ENCODE assay signal across 9 mouse cellular contexts in genomic region chr6:7693666-7694065, GRCm38 (mm10). TPM values are rescaled to one million over a fixed set of nuclear protein-coding genes. Genes with fewer than 3 reads are reported as not detected.
DNase-seq lines count a peak whose midpoint lies in the region; ATAC-seq and TF ChIP-seq lines count a peak whose summit lies in the region.
"Had no signal": no experiment of that assay in that cellular context is flagged by ENCODE, and none has a peak within 500 bp of the region (broad histone marks: within the 10 kb centered on the region; RNA-seq: fewer than 3 reads in every experiment).

No protein-coding gene starts in this region.

- H3K4me1 ChIP-seq in intestine, embryonic 14.5 days (replicated peaks; ENCODE audit: control insufficient read depth, insufficient read depth, low read length): peaks cover 4% of the 10 kb centered on the region; the same call in 1 of the 2 replicates
- no peaks in the 10 kb centered on the region for H3K4me1 ChIP-seq in intestine, postnatal 0 days (replicated peaks; ENCODE audit: control insufficient read depth, insufficient read depth, low read length)
- peaks cover 19% of the 10 kb centered on the region for H3K4me1 ChIP-seq in limb, embryonic 10.5 days
- no peaks in the 10 kb centered on the region for H3K4me1 ChIP-seq in midbrain, postnatal 0 days (ENCODE audit: insufficient read depth, low read length)

- peak; percentile 29 for DNase-seq in cerebellum, adult 9-10 months
- no peak for DNase-seq in cerebellum, postnatal 4 days (ENCODE audit: low spot score in 2 of 2)
- DNase-seq in intestine, embryonic 14.5 days (ENCODE audit: low spot score): no peak
- DNase-seq in limb, embryonic 10.5 days (ENCODE audit: low spot score): peak; percentile 20
- peak; percentile 17 for DNase-seq in midbrain, postnatal 0 days (ENCODE audit: low spot score)
- DNase-seq in urinary bladder, postnatal 10 days (ENCODE audit: low spot score): no peak
- DNase-seq in layer of hippocampus, adult 8-10 months (ENCODE audit: low spot score in 2 of 2): no peak

- peak overlapping the region; percentile 88; the same call in 1 of the 2 replicates for H3K4me2 ChIP-seq in intestine, embryonic 14.5 days (ENCODE audit: low read length)
- H3K4me2 ChIP-seq in intestine, postnatal 0 days (replicated peaks; ENCODE audit: low read depth): no peak overlapping the region
- H3K4me2 ChIP-seq in midbrain, postnatal 0 days (ENCODE audit: low read depth, low read length, poor library complexity, severe bottlenecking): peak overlapping the region; percentile 86

- H3K27me3 ChIP-seq in intestine, embryonic 14.5 days (replicated peaks; ENCODE audit: control insufficient read depth, insufficient read depth, low read length): no peaks in the 10 kb centered on the region
- no peaks in the 10 kb centered on the region for H3K27me3 ChIP-seq in intestine, postnatal 0 days (replicated peaks; ENCODE audit: control insufficient read depth, insufficient read depth, low read length)
- no peaks in the 10 kb centered on the region for H3K27me3 ChIP-seq in limb, embryonic 10.5 days (ENCODE audit: low read depth, poor library complexity, severe bottlenecking)
- H3K27me3 ChIP-seq in midbrain, postnatal 0 days (ENCODE audit: insufficient read depth, low read length): no peaks in the 10 kb centered on the region
- H3K27me3 ChIP-seq: Patski had no signal

- ATAC-seq in intestine, embryonic 14.5 days (replicated peaks; ENCODE audit: low FRiP score, low TSS enrichment, low read depth): no peak
- no peak for ATAC-seq in intestine, postnatal 0 days
- ATAC-seq in midbrain, postnatal 0 days (ENCODE audit: low FRiP score): 0 out of 2 replicates have a peak, but pooled peaks have one; percentile 22

- no peak overlapping the region for H3K4me3 ChIP-seq in intestine, embryonic 14.5 days (ENCODE audit: low read depth, low read length)
- H3K4me3 ChIP-seq in intestine, postnatal 0 days (ENCODE audit: low read depth, low read length): no peak overlapping the region
- H3K4me3 ChIP-seq in limb, embryonic 10.5 days: no peak overlapping the region; the same call in 1 of the 2 replicates
- no peak overlapping the region for H3K4me3 ChIP-seq in midbrain, postnatal 0 days (ENCODE audit: low read depth, low read length)

- H3K36me3 ChIP-seq in intestine, embryonic 14.5 days (ENCODE audit: control insufficient read depth, insufficient read depth, low read length): no peaks in the 10 kb centered on the region
- H3K36me3 ChIP-seq in intestine, postnatal 0 days (ENCODE audit: control insufficient read depth, insufficient read depth): no peaks in the 10 kb centered on the region
- no peaks in the 10 kb centered on the region for H3K36me3 ChIP-seq in limb, embryonic 10.5 days
- no peaks in the 10 kb centered on the region for H3K36me3 ChIP-seq in midbrain, postnatal 0 days (ENCODE audit: insufficient read depth, low read length)

- no peak overlapping the region for H3K9ac ChIP-seq in intestine, embryonic 14.5 days (ENCODE audit: low read length)
- H3K9ac ChIP-seq in intestine, postnatal 0 days (ENCODE audit: low read depth, low read length): no peak overlapping the region
- H3K9ac ChIP-seq in midbrain, postnatal 0 days (replicated peaks; ENCODE audit: low read length, poor library complexity, severe bottlenecking): no peak overlapping the region

- no peaks in the 10 kb centered on the region for H3K9me3 ChIP-seq in intestine, embryonic 14.5 days (ENCODE audit: control insufficient read depth, low read length)
- no peaks in the 10 kb centered on the region for H3K9me3 ChIP-seq in intestine, postnatal 0 days (ENCODE audit: control insufficient read depth)
- H3K9me3 ChIP-seq in limb, embryonic 10.5 days (replicated peaks): no peaks in the 10 kb centered on the region
- no peaks in the 10 kb centered on the region for H3K9me3 ChIP-seq in midbrain, postnatal 0 days (ENCODE audit: low read length)

- WGBS in intestine, embryonic 14.5 days: 60% methylated on average over 5 of the region's 5 CpGs
- 60% methylated on average over 5 of the region's 5 CpGs for WGBS in intestine, postnatal 0 days
- WGBS in limb, embryonic 10.5 days: 64% methylated on average over 5 of the region's 5 CpGs
- WGBS in midbrain, postnatal 0 days: 63% methylated on average over 5 of the region's 5 CpGs

- H3K27ac ChIP-seq in intestine, embryonic 14.5 days (ENCODE audit: low read depth): no peak overlapping the region
- no peak overlapping the region for H3K27ac ChIP-seq in intestine, postnatal 0 days (ENCODE audit: low read depth, low read length)
- no peak overlapping the region for H3K27ac ChIP-seq in limb, embryonic 10.5 days
- no peak overlapping the region for H3K27ac ChIP-seq in midbrain, postnatal 0 days (ENCODE audit: low read depth, low read length)

- no peak for TF ChIP-seq CTCF in intestine, postnatal 0 days (IDR thresholded peaks at IDR 0.05; ENCODE audit: low read depth)
- no peak for TF ChIP-seq CTCF in midbrain, postnatal 0 days (IDR thresholded peaks at IDR 0.05)

RNA-seq across cellular contexts. Expression of gene Asns, which starts 0.6 kb away (rescaled TPM):
- polyA plus RNA-seq in intestine, embryonic 14.5 days (2014; fragmentation: Nextera tagmentation; extraction: Ambion mirVana): 70.8 and 89.0 TPM in 2 replicates
- 25.6 and 25.8 TPM in 2 replicates for polyA plus RNA-seq in intestine, postnatal 0 days (2015; fragmentation: Nextera tagmentation; extraction: Ambion mirVana)
- 100.0 and 126 TPM in 2 replicates for polyA plus RNA-seq in limb, embryonic 10.5 days (2016; fragmentation: Nextera tagmentation; extraction: Ambion mirVana)
- 88.7 and 93.0 TPM in 2 replicates for total RNA-seq in midbrain, postnatal 0 days (2014; rRNA removed)
- polyA plus RNA-seq in midbrain, postnatal 0 days (2015; fragmentation: Nextera tagmentation; extraction: Ambion mirVana): 130 and 132 TPM in 2 replicates
- total RNA-seq in layer of hippocampus, adult 8-10 months (2022): 100 to 1,000 TPM in 2 of 4 experiments, 10 to 100 TPM in 2; 93.4 to 109 (median 101) TPM

Comparison
In these comparisons a context has a peak if more than half of its experiments do, and no peak if none do; other contexts are left out.
1. DNase-seq: peak in cerebellum, adult 9-10 months (single experiment), limb, embryonic 10.5 days (single experiment) and midbrain, postnatal 0 days (single experiment); none in cerebellum, postnatal 4 days (0 of 2), intestine, embryonic 14.5 days (single experiment), urinary bladder, postnatal 10 days (single experiment) and layer of hippocampus, adult 8-10 months (0 of 2).